Mouse (Mus musculus) liver, embryonic 12.5 days (tissue): ENCODE measurements at regions not wholly inside any gene's neighbourhood (a gene's known extent, or its start where the extent isn't known, plus 50 kb on each side); places are given as distances from the start of the nearest gene placed in this dataset.

ENCODE experiments used
- ATAC-seq: fragments of 200-750 bp; cut with Nextera tagmentation; 2 replicates; pipeline ENCODE4 v1.8.0; 2017; ENCODE audit warnings: moderate number of reproducible peaks, mild to moderate bottlenecking, moderate library complexity
- H3K27ac ChIP-seq: fragments of 300-500 bp; sonication (generic); 2 replicates; pipeline ENCODE4 v1.5.1; 2016; ENCODE audit warnings: mild to moderate bottlenecking
- H3K27me3 ChIP-seq: fragments of 300-500 bp; sonication (generic); replicated peaks from 2 replicates; pipeline ENCODE4 v1.6.1; 2016; ENCODE audit warnings: mild to moderate bottlenecking, moderate library complexity
- H3K36me3 ChIP-seq: fragments of 300-500 bp; sonication (generic); 2 replicates; pipeline ENCODE4 v1.6.1; 2016; ENCODE audit warnings: mild to moderate bottlenecking, moderate library complexity
- H3K4me1 ChIP-seq: fragments of 300-500 bp; sonication (generic); 2 replicates; pipeline ENCODE4 v1.6.1; 2016
- H3K4me2 ChIP-seq: fragments of 300-500 bp; sonication (generic); 2 replicates; pipeline ENCODE4 v1.6.1; 2016; ENCODE audit warnings: mild to moderate bottlenecking, moderate library complexity
- H3K4me3 ChIP-seq: fragments of 300-500 bp; sonication (generic); 2 replicates; pipeline ENCODE4 v1.5.1; 2016; ENCODE audit warnings: mild to moderate bottlenecking, moderate library complexity
- H3K9ac ChIP-seq: fragments of 300-500 bp; sonication (generic); 2 replicates; pipeline ENCODE4 v1.6.1; 2016; ENCODE audit warnings: mild to moderate bottlenecking, moderate library complexity
- H3K9me3 ChIP-seq: fragments of 300-500 bp; sonication (generic); replicated peaks from 2 replicates; pipeline ENCODE4 v1.6.1; 2016; ENCODE audit warnings: mild to moderate bottlenecking, moderate library complexity
- WGBS: fragments of 180-500 bp; shearing (Covaris S2); methylation state at CpG from one replicate; pipeline ENCODE4 v1.1.7; 2016; ENCODE audit not compliant: insufficient replicate concordance; 5-methylcytosine and 5-hydroxymethylcytosine counted together

GRCm38 (mm10) chr11:17481436-17481996 lies 224.1 kb downstream of the C1d start:
- Histone ChIP-seq H3K27me3 (no peaks in the 10 kb centered on the region), H3K4me1 (no peaks in the 10 kb centered on the region), H3K9ac (no peak overlapping the region), H3K4me2 (no peak overlapping the region), H3K4me3 (no peak overlapping the region), H3K27ac (no peak overlapping the region), H3K9me3 (no peaks in the 10 kb centered on the region), H3K36me3 (no peaks in the 10 kb centered on the region)
- no peak for ATAC-seq
- 56% methylated on average over 4 of the region's 4 CpGs for WGBS

- no peaks in the 10 kb centered on the region for H3K4me1 ChIP-seq
- H3K9me3 ChIP-seq: no peaks in the 10 kb centered on the region
- H3K27me3 ChIP-seq: no peaks in the 10 kb centered on the region
- ATAC-seq: no peak
- H3K9ac ChIP-seq: no peak overlapping the region
- no peak overlapping the region for H3K4me3 ChIP-seq
- 59% methylated on average over 3 of the region's 3 CpGs for WGBS
- no peak overlapping the region for H3K4me2 ChIP-seq
- H3K36me3 ChIP-seq: no peaks in the 10 kb centered on the region
- H3K27ac ChIP-seq: no peak overlapping the region
Measured at GRCm38 (mm10) chr11:17483849-17484441, 226.6 kb downstream of the C1d start.

DNA sequence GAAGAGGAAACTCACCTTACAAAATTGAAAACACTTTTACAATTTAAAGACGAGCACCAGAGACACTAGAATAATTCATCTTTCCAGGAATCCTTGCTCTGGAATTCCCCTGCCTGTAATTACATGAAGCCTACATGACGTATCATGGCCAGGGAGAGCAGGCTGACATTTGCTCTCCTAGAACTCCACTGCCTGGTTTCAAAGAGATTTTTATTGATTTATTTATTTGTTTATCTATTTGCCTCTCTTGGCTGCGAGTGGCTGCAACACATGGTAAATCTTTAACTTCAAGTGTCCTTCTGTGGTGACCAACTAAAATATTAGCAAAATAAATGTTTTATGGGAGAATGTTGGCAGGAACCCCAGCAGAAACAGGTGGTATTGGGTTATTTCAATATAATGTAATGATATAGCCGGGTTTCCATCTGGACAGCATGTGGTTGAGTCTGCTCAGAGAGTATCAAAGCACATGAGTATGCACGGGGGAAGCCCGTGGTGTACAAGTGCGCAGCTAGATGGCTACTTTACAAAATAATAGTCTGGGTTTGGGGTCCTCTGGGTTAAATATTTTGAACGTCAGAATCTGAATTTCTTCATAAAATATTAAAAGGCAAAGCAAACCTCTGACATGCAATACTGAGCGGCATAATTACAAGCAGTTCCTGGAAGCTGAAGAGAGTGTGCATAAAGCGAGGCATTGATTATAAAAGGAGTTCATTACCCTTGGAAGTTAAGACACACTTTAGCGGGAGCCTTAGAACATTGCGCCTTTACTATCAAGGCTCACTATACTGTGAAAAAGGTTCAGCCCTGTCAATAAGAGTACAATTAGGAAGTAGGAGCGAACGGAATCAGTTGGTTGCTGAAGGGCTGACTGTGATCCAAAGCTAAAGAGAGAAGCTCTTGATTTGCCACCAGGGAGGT lies 244.0 kb downstream of the C1d start:
- H3K4me1 ChIP-seq: no peaks in the 10 kb centered on the region
- H3K4me2 ChIP-seq: no peak overlapping the region
- no peaks in the 10 kb centered on the region for H3K27me3 ChIP-seq
- H3K36me3 ChIP-seq: no peaks in the 10 kb centered on the region
- no peak overlapping the region for H3K9ac ChIP-seq
- H3K9me3 ChIP-seq: no peaks in the 10 kb centered on the region
- 64% methylated on average over 14 of the region's 14 CpGs for WGBS
- no peak for ATAC-seq
- no peak overlapping the region for H3K27ac ChIP-seq
- no peak overlapping the region for H3K4me3 ChIP-seq

- no peaks in the 10 kb centered on the region for H3K9me3 ChIP-seq
- no peak overlapping the region for H3K4me3 ChIP-seq
- H3K27me3 ChIP-seq: no peaks in the 10 kb centered on the region
- no peaks in the 10 kb centered on the region for H3K36me3 ChIP-seq
- WGBS: 74% methylated on average over 7 of the region's 7 CpGs
- H3K9ac ChIP-seq: no peak overlapping the region
- H3K4me1 ChIP-seq: no peaks in the 10 kb centered on the region
- no peak overlapping the region for H3K27ac ChIP-seq
- ATAC-seq: no peak
- H3K4me2 ChIP-seq: no peak overlapping the region
Measured at GRCm38 (mm10) chr11:17502052-17502451, 244.7 kb downstream of the C1d start.

- WGBS: 64% methylated on average over 12 of the region's 12 CpGs
- no peak overlapping the region for H3K9ac ChIP-seq
- H3K4me2 ChIP-seq: no peak overlapping the region
- H3K4me1 ChIP-seq: no peaks in the 10 kb centered on the region
- no peaks in the 10 kb centered on the region for H3K9me3 ChIP-seq
- no peak overlapping the region for H3K4me3 ChIP-seq
- H3K27me3 ChIP-seq: no peaks in the 10 kb centered on the region
- ATAC-seq: no peak
- H3K36me3 ChIP-seq: no peaks in the 10 kb centered on the region
- H3K27ac ChIP-seq: no peak overlapping the region
Measured at GRCm38 (mm10) chr11:17522220-17522919, 265.0 kb downstream of the C1d start.

DNA sequence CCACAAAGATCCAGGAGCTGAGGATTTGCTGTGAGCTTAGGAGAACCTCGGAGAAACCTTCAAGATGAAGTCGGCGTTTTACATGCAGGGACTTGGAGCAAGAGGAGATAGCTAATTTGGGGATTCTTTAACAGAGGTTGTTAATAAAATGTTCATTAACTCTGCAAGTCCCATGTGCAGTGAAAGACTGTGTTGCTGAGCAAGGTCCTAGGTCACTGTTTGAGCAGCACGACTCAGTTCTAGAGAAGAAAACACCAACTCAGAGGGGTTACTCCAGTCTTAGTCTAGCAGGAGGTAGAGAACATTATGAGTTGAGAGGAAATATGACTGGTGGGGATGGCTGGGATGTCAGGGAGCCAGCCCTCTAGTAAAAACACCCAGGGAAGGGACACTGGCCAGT lies 265.9 kb downstream of the C1d start:
- ATAC-seq: no peak
- Histone ChIP-seq H3K4me1 (no peaks in the 10 kb centered on the region), H3K36me3 (no peaks in the 10 kb centered on the region), H3K27me3 (no peaks in the 10 kb centered on the region), H3K9me3 (no peaks in the 10 kb centered on the region), H3K4me2 (no peak overlapping the region), H3K27ac (no peak overlapping the region), H3K4me3 (no peak overlapping the region), H3K9ac (no peak overlapping the region)
- 65% methylated on average over 4 of the region's 4 CpGs for WGBS

DNA sequence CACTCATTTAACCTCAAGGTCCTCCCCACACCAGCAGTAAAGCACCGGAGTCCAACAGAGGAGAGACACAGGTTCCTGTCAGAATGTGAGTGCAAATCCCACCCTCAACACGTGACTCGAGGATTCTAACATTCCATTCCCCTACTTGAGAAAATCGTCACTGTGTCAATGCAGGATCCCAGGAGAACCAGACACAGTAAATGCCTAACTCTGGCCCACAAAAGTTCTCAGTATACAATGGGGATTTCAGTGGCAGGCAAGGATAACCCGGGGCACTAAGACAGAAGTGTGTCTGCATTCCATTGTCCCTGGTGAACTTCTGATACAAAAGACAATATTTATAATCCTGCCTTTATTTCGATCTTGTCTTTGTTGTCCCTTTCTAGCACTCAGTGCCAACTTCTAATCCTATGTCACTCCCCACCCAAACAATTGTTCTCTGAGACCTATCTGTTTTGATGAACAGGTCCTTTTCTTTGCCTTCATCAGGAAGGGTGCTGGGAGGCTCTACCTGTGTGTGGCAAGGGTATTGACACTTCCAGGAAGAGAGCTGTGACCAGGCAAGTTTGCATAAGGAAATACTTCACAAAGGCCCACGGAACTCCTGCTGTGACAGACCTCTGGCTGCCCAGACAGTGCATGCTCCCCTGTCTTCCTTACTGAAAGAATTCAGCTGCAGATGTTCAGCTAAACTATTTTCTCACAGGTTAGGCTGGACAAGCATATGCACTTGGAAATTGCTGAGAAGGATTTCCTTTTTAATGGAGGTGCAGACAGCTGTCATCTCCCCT lies 267.8 kb downstream of the C1d start:
- no peak for ATAC-seq
- Histone ChIP-seq H3K4me1 (no peaks in the 10 kb centered on the region), H3K36me3 (no peaks in the 10 kb centered on the region), H3K9ac (no peak overlapping the region), H3K27me3 (no peaks in the 10 kb centered on the region), H3K4me2 (no peak overlapping the region), H3K9me3 (no peaks in the 10 kb centered on the region), H3K27ac (no peak overlapping the region), H3K4me3 (no peak overlapping the region)
- WGBS: 46% methylated on average over 7 of the region's 7 CpGs

GRCm38 (mm10) chr11:17526476-17526875 lies 269.1 kb downstream of the C1d start:
- no peaks in the 10 kb centered on the region for H3K36me3 ChIP-seq
- no peak overlapping the region for H3K27ac ChIP-seq
- no peaks in the 10 kb centered on the region for H3K9me3 ChIP-seq
- H3K9ac ChIP-seq: no peak overlapping the region
- no peak overlapping the region for H3K4me3 ChIP-seq
- H3K4me2 ChIP-seq: no peak overlapping the region
- H3K27me3 ChIP-seq: no peaks in the 10 kb centered on the region
- 53% methylated on average over 5 of the region's 5 CpGs for WGBS
- H3K4me1 ChIP-seq: no peaks in the 10 kb centered on the region
- ATAC-seq: no peak

DNA sequence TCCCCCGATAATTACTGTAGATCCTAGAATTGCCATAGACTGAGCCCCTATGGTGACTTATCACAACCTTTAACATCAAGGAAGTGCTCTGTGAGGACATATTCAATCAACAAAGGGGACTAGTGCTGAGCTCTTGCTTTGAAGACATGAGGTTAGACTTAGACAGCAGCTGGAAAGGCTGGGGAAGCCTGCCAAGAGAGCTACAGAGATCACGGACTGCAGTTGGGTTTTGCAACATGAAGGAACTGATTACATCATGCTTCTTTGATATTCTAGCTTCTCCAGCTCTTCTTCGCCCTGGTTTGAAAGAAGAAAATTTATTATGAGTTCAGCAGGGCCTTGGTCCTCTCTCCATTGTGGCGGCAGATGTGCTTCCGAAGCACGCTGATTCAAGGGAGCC lies 271.2 kb downstream of the C1d start:
- 74% methylated on average over 6 of the region's 6 CpGs for WGBS
- H3K4me1 ChIP-seq: no peaks in the 10 kb centered on the region
- no peaks in the 10 kb centered on the region for H3K27me3 ChIP-seq
- H3K36me3 ChIP-seq: no peaks in the 10 kb centered on the region
- no peak overlapping the region for H3K27ac ChIP-seq
- no peak for ATAC-seq
- H3K4me2 ChIP-seq: no peak overlapping the region
- no peak overlapping the region for H3K4me3 ChIP-seq
- no peaks in the 10 kb centered on the region for H3K9me3 ChIP-seq
- H3K9ac ChIP-seq: no peak overlapping the region

DNA sequence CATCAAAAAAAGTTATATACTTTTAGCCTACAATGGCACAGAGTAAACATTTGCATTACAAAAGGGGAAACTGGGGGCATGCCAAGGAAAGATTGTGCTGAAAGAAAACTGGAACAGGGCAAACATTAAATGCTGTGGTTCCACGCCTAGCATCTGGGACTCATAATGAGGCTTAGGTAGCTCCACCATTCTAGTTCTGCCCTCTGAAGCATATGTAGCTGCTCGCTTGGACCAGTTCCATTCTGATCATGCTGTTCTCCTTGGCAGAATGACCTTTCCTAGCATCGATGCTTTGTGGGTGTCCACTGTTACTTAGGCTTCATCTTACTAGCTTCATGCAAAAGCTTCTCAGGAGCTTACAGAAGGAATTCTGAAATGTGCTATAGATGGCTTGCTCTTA lies 276.3 kb downstream of the C1d start:
- Histone ChIP-seq H3K4me2 (no peak overlapping the region), H3K27me3 (no peaks in the 10 kb centered on the region), H3K27ac (no peak overlapping the region), H3K4me3 (no peak overlapping the region), H3K9me3 (no peaks in the 10 kb centered on the region), H3K36me3 (no peaks in the 10 kb centered on the region), H3K4me1 (no peaks in the 10 kb centered on the region), H3K9ac (no peak overlapping the region)
- no peak for ATAC-seq
- WGBS: 65% methylated on average over 3 of the region's 3 CpGs

DNA sequence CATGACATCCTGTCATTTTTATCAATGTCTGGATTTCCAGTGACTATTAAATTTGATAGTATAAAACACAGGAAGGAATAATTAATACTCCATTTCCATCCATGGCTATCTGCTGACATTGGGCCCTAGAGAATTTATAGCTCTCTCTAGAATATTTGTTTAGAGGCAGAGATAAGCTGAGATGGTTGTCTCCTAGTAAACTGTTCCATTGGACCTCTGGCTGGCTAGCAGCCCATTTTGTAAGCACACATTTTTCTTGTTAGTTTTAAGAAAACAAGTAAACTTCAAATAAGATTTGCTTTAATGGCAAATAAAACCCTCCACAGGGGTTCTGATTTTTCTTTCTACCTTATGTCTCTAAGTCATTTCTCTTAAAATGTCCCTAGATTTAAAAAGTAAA lies 288.9 kb downstream of the C1d start:
- H3K4me1 ChIP-seq: no peaks in the 10 kb centered on the region

More for the DNA sequence above, 288.9 kb downstream of the C1d start:
- no peaks in the 10 kb centered on the region for H3K9me3 ChIP-seq
- H3K4me2 ChIP-seq: no peak overlapping the region
- H3K9ac ChIP-seq: no peak overlapping the region
- H3K27ac ChIP-seq: no peak overlapping the region
- H3K4me3 ChIP-seq: no peak overlapping the region
- no peaks in the 10 kb centered on the region for H3K27me3 ChIP-seq
- no peak for ATAC-seq
- H3K36me3 ChIP-seq: no peaks in the 10 kb centered on the region
